Mouse (Mus musculus) C2C12 (cell line): ENCODE results near the gene Iqca.

ENCODE experiments used
- CEBPB ChIP-seq: IDR thresholded peaks from one replicate; pipeline ENCODE4 v1.6.1; 2011; ENCODE audit warnings: low read depth, mild to moderate bottlenecking, control low read depth, moderate library complexity
- CTCF ChIP-seq: IDR thresholded peaks from one replicate; pipeline ENCODE4 v1.5.1; 2011; ENCODE audit not compliant: control insufficient read depth, insufficient read depth, insufficient read length
- MAX ChIP-seq: IDR thresholded peaks from one replicate; pipeline ENCODE4 v1.6.1; 2011; ENCODE audit warnings: mild to moderate bottlenecking, control low read depth
- MYOD1 ChIP-seq: IDR thresholded peaks from one replicate; pipeline ENCODE4 v1.6.1; 2011; ENCODE audit warnings: low read depth; ENCODE audit not compliant: control insufficient read depth, insufficient read length
- MYOG ChIP-seq: IDR thresholded peaks from one replicate; pipeline ENCODE4 v1.6.1; 2011; ENCODE audit not compliant: control insufficient read depth, insufficient read length; ENCODE audit errors: extremely low read depth
- USF1 ChIP-seq: IDR thresholded peaks from one replicate; pipeline ENCODE4 v1.6.1; 2011; ENCODE audit warnings: low read depth, mild to moderate bottlenecking, control low read depth, moderate library complexity

DNA sequence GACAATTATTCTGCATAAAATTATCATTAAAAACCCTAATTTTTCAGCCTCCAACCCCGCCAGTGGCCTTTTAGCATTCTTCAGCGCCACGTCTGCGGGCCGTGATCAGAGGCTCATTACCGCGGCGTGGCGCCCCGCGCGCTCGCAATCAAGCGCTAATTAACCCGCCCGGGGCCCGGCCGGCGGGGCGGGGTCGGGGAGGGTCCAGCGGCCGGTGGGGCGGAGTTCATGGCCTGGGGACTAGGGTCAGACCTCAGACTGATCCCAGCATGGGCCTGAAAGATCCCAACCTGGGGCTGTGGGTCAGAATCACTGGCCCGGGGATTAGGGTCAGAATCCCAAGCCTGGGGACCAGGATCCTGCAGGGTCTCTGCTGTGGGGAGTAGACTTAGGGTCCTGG lies 160.9 kb downstream of the Iqca start:
- TF ChIP-seq CTCF (no peak), MYOD1 (no peak), MAX (no peak), USF1 (no peak), CEBPB (no peak), MYOG (no peak)
